Mouse (Mus musculus): ENCODE results near the gene Tmem259.
A peak's percentile ranks its signal among the peaks of the same experiment; 100 is the strongest.

Tmem259 gene

DNA sequence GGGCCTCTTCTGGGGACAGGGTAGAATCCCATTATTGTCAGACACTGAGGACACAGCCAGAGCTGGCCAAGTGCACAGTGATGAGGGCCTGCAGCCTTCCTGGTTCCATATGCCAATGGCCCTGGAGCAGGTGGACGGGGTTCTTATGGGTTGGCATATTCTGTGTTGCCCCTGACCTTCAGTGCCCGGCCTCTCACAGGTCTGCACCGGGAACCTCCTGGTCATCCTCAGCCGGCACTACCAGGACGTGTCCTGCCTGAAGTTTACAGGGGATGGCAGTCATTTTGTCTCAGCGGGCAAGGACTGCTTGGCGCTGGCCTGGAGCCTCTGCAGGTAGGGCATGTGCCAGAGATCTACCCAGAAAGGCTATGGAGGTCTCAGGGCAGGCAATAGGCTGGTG is 19.4 kb downstream of the Tmem259 start:
- DNase-seq (ENCODE audit: low spot score), result no peak

DNA sequence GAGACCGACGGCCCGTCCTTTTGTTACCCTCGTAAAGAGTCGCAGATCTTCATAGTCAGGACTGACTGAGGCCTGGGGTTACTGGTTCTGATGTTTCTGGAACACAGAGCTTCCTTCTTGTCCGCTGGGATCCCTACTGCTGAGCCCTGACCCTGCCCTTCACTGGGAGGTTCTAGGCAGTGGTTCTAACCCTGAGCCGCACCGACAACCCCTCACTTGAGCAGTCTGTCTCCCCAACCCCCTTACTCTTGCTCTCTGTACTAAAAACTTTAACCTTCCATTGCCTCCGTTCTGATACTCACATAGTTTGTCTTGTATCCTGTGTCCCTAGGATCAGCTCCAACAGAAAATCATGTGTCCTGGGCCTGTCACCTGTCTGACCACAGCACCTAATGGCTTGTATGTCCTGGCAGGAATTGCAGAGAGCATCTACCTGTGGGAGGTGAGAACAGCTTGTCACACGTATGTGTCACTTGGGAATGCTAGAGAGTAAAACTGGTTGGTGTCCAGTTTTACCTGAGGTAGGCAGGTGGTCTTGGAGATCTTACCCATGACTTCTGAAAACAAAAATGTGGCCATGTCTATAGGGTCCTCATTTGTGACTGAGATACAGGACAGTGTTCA is 23.3 kb downstream of the Tmem259 start:
- DNase-seq (ENCODE audit: low spot score), result no peak

- peak; percentile 99 for DNase-seq (ENCODE audit: low spot score)
Observed at GRCm38 (mm10) chr10:79959847-79960601, 24.1 kb downstream of the Tmem259 start, which contains the start of gene Wdr18. TSS of gene Wdr18 (plus strand) at chr10:79960152.

- DNase-seq (ENCODE audit: low spot score), result peak; percentile 55
Observed at GRCm38 (mm10) chr10:79959412-79959811, 24.7 kb downstream of the Tmem259 start.

DNA sequence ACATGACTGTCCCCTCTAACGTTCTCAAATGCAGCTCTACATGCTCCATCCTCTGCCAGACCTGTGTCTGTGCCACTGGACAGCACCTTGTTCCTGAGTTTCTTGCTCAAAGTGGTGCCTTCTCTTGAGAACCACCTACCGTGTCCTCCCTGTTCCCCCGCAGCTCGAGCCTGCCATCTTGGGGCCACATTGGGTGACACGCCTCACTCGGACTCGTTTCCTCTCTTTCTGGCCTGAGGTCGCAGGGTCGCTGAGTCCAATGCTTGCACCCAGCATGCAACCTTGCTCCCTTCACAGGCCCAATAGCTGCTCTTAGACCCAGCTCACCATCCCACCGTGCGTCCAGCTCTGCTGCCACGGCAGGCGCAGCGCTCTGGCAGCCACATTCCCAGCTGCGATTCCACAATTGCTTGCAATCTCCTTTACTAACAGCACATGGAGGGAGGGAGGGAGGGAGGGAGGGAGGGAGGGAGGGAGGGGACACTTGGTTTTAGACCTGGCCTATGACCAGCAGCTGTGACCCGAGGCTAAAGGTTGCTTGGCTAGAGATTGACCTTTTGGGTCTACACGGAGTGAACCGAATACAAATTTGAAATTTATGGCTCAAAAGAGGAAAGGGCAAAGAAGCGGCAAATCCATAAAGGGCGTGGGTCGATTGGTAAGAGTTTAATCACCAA is 25.9 kb downstream of the Tmem259 start:
- DNase-seq (ENCODE audit: low spot score), result peak; percentile 86

- no peak for DNase-seq (ENCODE audit: low spot score)
Observed at GRCm38 (mm10) chr10:79956643-79957154, 27.4 kb downstream of the Tmem259 start.

DNA sequence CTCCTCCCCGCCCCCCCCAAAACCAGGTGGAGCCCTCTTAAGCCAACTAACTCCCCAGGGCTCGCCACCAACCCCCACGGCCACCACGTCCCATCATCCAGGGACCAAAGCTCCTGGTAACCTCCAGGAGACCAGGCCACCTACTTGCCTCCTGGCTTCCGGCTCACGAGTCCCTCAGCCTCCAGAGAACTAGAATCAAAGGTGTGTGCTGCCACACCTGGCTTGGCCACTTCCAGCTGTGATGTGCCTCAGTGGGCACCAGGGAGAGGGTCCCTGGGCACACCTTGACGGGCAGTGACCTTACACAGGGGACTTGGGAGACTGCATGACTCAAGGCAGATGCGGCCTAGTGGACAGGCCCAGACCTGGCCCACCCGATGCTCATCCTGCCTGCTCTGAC is 28.4 kb downstream of the Tmem259 start:
- no peak for DNase-seq (ENCODE audit: low spot score)

DNA sequence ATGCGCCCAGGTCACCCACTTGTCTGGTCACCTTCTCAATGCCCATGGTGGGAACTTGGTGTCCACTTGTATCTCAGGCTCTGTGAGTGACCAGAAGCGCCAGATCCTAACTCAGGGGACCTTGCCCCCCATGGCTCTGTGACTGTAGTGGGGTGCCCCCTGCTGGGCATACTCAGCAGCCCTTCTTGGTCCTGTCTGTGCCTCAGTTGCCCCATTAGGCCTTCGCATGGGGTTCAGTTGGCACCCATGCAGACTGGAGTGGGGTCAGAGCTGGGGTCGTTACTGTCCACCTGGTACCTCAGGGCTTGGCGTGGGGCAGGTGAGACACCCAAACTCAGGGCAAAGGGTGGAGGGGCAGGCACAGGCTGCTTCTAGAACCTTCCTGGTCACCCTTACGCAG is 30.2 kb downstream of the Tmem259 start:
- DNase-seq (ENCODE audit: low spot score), result no peak

DNA sequence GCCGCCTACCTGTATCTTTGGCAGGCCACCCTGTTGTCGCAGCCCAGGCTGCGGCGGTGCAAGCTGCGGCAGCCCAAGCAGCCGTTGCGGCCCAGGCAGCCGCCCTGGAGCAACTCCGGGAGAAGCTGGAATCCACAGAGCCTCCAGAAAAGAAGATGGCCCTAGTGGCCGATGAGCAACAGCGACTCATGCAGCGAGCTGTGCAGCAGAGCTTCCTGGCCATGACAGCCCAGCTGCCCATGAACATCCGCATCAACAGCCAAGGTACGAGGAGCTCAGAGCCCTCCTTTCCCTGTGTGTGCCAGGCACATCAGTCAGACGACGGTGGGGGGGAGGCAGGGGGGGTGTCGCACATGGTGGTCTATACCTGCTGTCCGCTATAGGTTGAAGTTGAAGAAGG is 33.5 kb downstream of the Tmem259 start:
- DNase-seq (ENCODE audit: low spot score), result no peak

DNA sequence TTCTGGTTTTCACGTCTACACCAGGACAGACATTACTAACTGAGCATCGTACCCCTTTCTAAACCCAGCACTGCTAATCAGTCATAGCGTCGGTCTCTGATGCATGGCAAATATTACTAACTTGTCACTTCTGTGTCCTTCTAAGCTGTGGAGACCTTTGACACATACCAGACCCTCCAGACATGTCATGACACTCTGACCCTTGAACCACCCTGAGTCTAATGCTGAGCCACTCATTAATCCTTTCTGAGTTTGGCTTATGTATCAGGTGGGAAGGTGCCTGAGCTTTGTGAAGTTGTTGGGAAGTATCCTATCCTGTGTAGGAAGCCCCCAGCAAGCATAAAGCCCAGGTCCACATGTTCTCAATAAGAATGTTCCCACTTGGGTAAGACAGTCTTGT is 34.3 kb downstream of the Tmem259 start:
- no peak for DNase-seq (ENCODE audit: low spot score)

GRCm38 (mm10) chr10:79947502-79947901 is 36.6 kb downstream of the Tmem259 start:
- DNase-seq (ENCODE audit: low spot score), result no peak

DNA sequence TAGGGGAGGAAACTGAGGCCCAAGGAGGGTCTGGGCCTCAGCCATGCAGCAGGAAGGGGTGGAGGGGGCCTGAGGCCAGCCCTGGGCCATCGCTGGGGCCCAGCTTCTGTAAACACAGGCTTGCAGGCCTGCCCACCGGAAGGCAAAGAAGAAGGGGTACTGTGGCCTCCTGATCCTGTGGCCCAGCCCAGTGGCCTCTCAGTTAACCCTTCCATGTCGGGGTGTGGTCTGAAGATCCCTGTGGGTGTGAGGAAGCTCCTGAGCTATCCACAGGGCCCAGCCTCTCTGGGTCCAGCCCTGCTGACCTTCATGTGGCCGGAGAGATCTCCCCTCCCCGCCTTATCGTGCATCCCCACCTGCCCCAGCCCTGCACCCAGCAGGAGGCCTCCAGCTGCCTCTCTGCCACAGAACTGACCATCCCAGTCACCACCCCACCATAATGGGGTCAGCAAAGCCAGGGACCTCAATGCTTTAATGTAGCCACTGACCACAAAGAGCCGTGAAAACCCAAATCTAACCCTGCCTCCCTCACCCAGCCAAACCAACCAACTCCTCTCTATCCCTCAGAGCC is 37.3 kb downstream of the Tmem259 start:
- DNase-seq (ENCODE audit: low spot score), result no peak

DNA sequence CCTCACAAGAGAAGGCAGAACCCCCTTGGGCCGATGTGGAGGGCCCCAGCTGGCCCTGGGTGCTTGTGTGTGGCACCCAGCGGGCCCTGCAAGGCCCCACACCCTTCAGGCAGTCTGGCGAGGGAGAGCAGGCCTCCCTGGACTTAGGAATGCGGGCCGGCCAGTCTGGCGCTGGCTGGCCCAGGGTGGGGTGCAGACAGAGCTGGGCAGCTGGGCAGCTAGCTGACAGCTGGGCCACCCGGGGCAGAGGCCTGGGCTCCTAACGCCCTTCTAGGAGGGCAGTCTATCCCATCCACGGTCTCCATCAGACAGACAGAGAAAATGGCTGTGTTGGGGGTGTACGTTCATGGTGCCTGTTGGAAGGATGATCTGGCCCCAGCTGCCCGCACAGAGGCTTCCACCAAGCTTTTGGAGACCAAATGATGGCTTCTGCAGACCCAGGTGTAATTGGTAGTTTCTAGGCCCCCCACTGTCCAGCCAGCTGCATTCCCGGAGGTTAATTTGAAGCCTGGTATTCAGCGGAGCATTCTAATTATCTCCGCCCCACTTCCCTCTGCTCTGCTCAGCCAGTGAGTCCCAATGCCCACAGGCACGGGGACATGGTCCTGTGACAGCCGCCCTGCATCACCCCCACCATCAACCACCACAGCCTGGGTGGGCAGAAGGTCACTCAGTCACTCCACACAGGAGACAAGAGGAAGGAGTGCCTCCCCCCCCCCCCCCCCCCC is 38.5 kb downstream of the Tmem259 start:
- peak; percentile 65 for DNase-seq (ENCODE audit: low spot score)

- no peak for DNase-seq (ENCODE audit: low spot score)
Observed at GRCm38 (mm10) chr10:79943471-79943901, 40.6 kb downstream of the Tmem259 start.

DNA sequence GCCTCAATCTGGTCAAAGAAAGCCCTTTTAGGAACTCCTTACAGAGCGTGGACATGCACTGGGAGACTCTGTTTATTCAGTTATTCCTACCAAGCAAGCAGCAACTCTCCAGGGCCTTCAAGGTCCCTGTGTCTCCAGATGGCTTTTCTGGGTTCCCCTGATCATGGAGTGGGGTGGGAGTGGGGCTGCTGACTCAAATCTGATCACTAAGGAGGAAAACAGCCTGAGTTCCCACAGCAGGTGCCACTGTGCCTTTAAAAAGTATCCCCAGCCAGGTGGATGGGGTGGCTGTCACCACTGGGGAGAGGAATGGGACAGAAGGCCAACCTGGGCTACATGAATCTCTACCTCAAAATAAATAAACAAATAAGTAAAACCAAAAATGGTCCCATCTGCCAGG is 41.1 kb downstream of the Tmem259 start:
- DNase-seq (ENCODE audit: low spot score), result no peak

DNA sequence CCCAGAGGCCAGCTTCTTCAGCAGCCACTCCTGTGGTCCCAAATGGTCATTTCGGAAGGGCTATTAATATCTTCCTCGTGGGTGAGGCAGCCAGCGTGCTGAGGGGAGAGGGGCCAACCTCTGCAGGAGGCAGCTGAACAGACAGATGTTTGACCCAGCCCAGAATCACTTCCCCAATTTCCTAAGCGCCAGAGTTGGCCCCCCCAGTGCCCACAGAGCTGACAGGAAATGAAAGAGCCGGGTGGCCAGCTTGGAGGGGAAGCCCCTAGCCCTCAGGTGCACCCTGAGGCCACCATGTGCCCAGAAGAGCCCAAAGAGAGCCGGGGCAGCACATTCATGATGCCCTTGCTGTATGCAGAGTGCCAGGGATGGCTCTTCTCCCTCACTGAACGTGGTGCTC is 43.4 kb downstream of the Tmem259 start:
- no peak for DNase-seq (ENCODE audit: low spot score)

- DNase-seq (ENCODE audit: low spot score), result no peak
Observed at GRCm38 (mm10) chr10:79937775-79938526, 46.2 kb downstream of the Tmem259 start.

- peak; percentile 89 for DNase-seq (ENCODE audit: low spot score)
Observed at GRCm38 (mm10) chr10:79936911-79937441, 47.2 kb downstream of the Tmem259 start.

- no peak for DNase-seq (ENCODE audit: low spot score)
Observed at GRCm38 (mm10) chr10:79936284-79936910, 47.7 kb downstream of the Tmem259 start.

All from urinary bladder, postnatal 14 days (tissue).